Mouse (Mus musculus) forebrain, embryonic 14.5 days (tissue): ENCODE measurements around the gene Nr1h2. TPM values are rescaled to one million over a fixed set of nuclear protein-coding genes. Genes with fewer than 3 reads are reported as not detected.

Experiments used
- ATAC-seq: fragments of 200-750 bp; cut with Nextera tagmentation; 2 replicates; pipeline ENCODE4 v1.8.0; 2017; ENCODE audit warnings: mild to moderate bottlenecking, moderate library complexity
- DNase-seq: peaks from one replicate; pipeline ENCODE4 v3.0.0-alpha.2; 2015; ENCODE audit warnings: low spot score
- H3K27ac ChIP-seq: fragments of 300-500 bp; sonication (generic); 2 replicates; pipeline ENCODE4 v1.5.1; 2014; ENCODE audit warnings: low read depth, mild to moderate bottlenecking, control low read depth, low read length, moderate library complexity
- H3K27me3 ChIP-seq: fragments of 300-500 bp; sonication (generic); replicated peaks from 2 replicates; pipeline ENCODE4 v1.6.1; 2014; ENCODE audit warnings: low read length, control low read depth, mixed read lengths; ENCODE audit not compliant: control insufficient read depth, insufficient read depth
- H3K36me3 ChIP-seq: fragments of 300-500 bp; sonication (generic); 2 replicates; pipeline ENCODE4 v1.6.1; 2014; ENCODE audit warnings: low read length, control low read depth; ENCODE audit not compliant: control insufficient read depth, insufficient read depth
- H3K4me1 ChIP-seq: fragments of 300-500 bp; sonication (generic); 2 replicates; pipeline ENCODE4 v1.6.1; 2014; ENCODE audit warnings: antibody characterized with exemption, low read length, control low read depth; ENCODE audit not compliant: control insufficient read depth, insufficient read depth
- H3K4me2 ChIP-seq: fragments of 300-500 bp; sonication (generic); 2 replicates; pipeline ENCODE4 v1.6.1; 2014; ENCODE audit warnings: mild to moderate bottlenecking, control low read depth, low read length
- H3K4me3 ChIP-seq: fragments of 300-500 bp; sonication (generic); 2 replicates; pipeline ENCODE4 v1.5.1; 2014; ENCODE audit warnings: low read depth, low read length, control low read depth
- H3K9ac ChIP-seq: fragments of 300-500 bp; sonication (generic); 2 replicates; pipeline ENCODE4 v1.6.1; 2014; ENCODE audit warnings: mild to moderate bottlenecking, low read length, control low read depth, moderate library complexity
- H3K9me3 ChIP-seq: fragments of 300-500 bp; sonication (generic); replicated peaks from 2 replicates; pipeline ENCODE4 v1.6.1; 2016; ENCODE audit warnings: low read length, control low read depth, mixed read lengths; ENCODE audit not compliant: control insufficient read depth
- WGBS: fragments of 180-500 bp; shearing (Covaris S2); extraction: QIAGEN DNeasy Blood & Tissue Kit; methylation state at CpG from one replicate; pipeline ENCODE4 v1.1.7; 2014; 5-methylcytosine and 5-hydroxymethylcytosine counted together
- polyA plus RNA-seq: library from polyadenylated mRNA; unstranded; fragments of >200 nt; fragmentation: Nextera tagmentation; extraction: Ambion mirVana; gene quantifications from 2 replicates; pipeline ENCODE4 v1.2.1, GENCODE M21; 2014

Nr1h2 gene
- polyA plus RNA-seq, 1 experiment from 2014 or later, result 72.6 TPM

GRCm38 (mm10) chr7:44537496-44537895 is 16.3 kb downstream of the Nr1h2 start:
- H3K9ac ChIP-seq, result no peak overlapping the region
- ATAC-seq (no peak), DNase-seq (no peak)
- no peak overlapping the region for H3K4me2 ChIP-seq
- H3K9me3 ChIP-seq, result no peaks in the 10 kb centered on the region
- no peaks in the 10 kb centered on the region for H3K27me3 ChIP-seq
- H3K36me3 ChIP-seq, result peaks cover 90% of the 10 kb centered on the region
- no peak overlapping the region for H3K4me3 ChIP-seq
- no peak overlapping the region for H3K27ac ChIP-seq
- no peaks in the 10 kb centered on the region for H3K4me1 ChIP-seq
- 91% methylated on average over 13 of the region's 13 CpGs for whole genome bisulfite sequencing

GRCm38 (mm10) chr7:44537009-44537408 is 16.7 kb downstream of the Nr1h2 start:
- H3K27ac ChIP-seq, result no peak overlapping the region
- no peaks in the 10 kb centered on the region for H3K9me3 ChIP-seq
- no peaks in the 10 kb centered on the region for H3K27me3 ChIP-seq
- ATAC-seq (no peak), DNase-seq (no peak)
- H3K36me3 ChIP-seq, result peaks cover 87% of the 10 kb centered on the region
- H3K4me3 ChIP-seq, result no peak overlapping the region
- 73% methylated on average over 7 of the region's 7 CpGs for WGBS
- no peak overlapping the region for H3K4me2 ChIP-seq
- no peak overlapping the region for H3K9ac ChIP-seq
- no peaks in the 10 kb centered on the region for H3K4me1 ChIP-seq

GRCm38 (mm10) chr7:44536590-44536968 is 17.2 kb downstream of the Nr1h2 start:
- no peak overlapping the region for H3K4me2 ChIP-seq
- H3K27me3 ChIP-seq, result no peaks in the 10 kb centered on the region
- H3K36me3 ChIP-seq, result peaks cover 82% of the 10 kb centered on the region
- ATAC-seq (no peak), DNase-seq (no peak)
- H3K4me1 ChIP-seq, result no peaks in the 10 kb centered on the region
- H3K4me3 ChIP-seq, result no peak overlapping the region
- H3K27ac ChIP-seq, result no peak overlapping the region
- 85% methylated on average over 6 of the region's 6 CpGs for WGBS
- 0 out of 2 replicates have a peak overlapping the region, but pooled peaks have one; percentile 5 for H3K9ac ChIP-seq
- no peaks in the 10 kb centered on the region for H3K9me3 ChIP-seq

- no peak overlapping the region for H3K27ac ChIP-seq
- no peaks in the 10 kb centered on the region for H3K9me3 ChIP-seq
- H3K27me3 ChIP-seq, result no peaks in the 10 kb centered on the region
- H3K9ac ChIP-seq, result no peak overlapping the region
- ATAC-seq (no peak), DNase-seq (no peak)
- H3K4me1 ChIP-seq, result no peaks in the 10 kb centered on the region
- peaks cover 76% of the 10 kb centered on the region for H3K36me3 ChIP-seq
- H3K4me2 ChIP-seq, result no peak overlapping the region
- H3K4me3 ChIP-seq, result no peak overlapping the region
- WGBS, result 94% methylated on average over 27 of the region's 27 CpGs
Observed at GRCm38 (mm10) chr7:44535657-44536589, 17.8 kb downstream of the Nr1h2 start.

- Histone ChIP-seq H3K4me3 (no peak overlapping the region), H3K36me3 (peaks cover 65% of the 10 kb centered on the region), H3K9ac (no peak overlapping the region), H3K27me3 (no peaks in the 10 kb centered on the region), H3K4me1 (no peaks in the 10 kb centered on the region), H3K27ac (no peak overlapping the region), H3K9me3 (no peaks in the 10 kb centered on the region), H3K4me2 (no peak overlapping the region)
- DNase-seq (no peak), ATAC-seq (no peak)
- 92% methylated on average over 19 of the region's 19 CpGs for WGBS
Observed at GRCm38 (mm10) chr7:44534656-44535441, 18.9 kb downstream of the Nr1h2 start.

- Histone ChIP-seq H3K4me2 (no peak overlapping the region), H3K4me3 (no peak overlapping the region), H3K9me3 (no peaks in the 10 kb centered on the region), H3K4me1 (no peaks in the 10 kb centered on the region), H3K27me3 (no peaks in the 10 kb centered on the region), H3K27ac (no peak overlapping the region), H3K36me3 (peaks cover 59% of the 10 kb centered on the region), H3K9ac (no peak overlapping the region)
- WGBS, result 95% methylated on average over 13 of the region's 13 CpGs
- no peak for ATAC-seq
- DNase-seq, result no peak
Observed at GRCm38 (mm10) chr7:44534242-44534641, 19.5 kb downstream of the Nr1h2 start.

GRCm38 (mm10) chr7:44533746-44534045 is 20.1 kb downstream of the Nr1h2 start:
- 70% methylated on average over 12 of the region's 12 CpGs for WGBS
- DNase-seq, result no peak
- H3K27me3 ChIP-seq, result 0 out of 2 replicates have a peak, but pooled peaks cover under 1% of the 10 kb centered on the region
- no peak overlapping the region for H3K4me3 ChIP-seq
- H3K4me1 ChIP-seq, result no peaks in the 10 kb centered on the region
- no peak overlapping the region for H3K9ac ChIP-seq
- H3K36me3 ChIP-seq, result peaks cover 54% of the 10 kb centered on the region
- H3K4me2 ChIP-seq, result no peak overlapping the region
- H3K27ac ChIP-seq, result no peak overlapping the region
- H3K9me3 ChIP-seq, result no peaks in the 10 kb centered on the region
- ATAC-seq, result no peak

GRCm38 (mm10) chr7:44532918-44533745 is 20.6 kb downstream of the Nr1h2 start:
- no peak overlapping the region for H3K4me2 ChIP-seq
- WGBS, result 83% methylated on average over 29 of the region's 29 CpGs
- ATAC-seq (no peak), DNase-seq (no peak)
- H3K4me3 ChIP-seq, result no peak overlapping the region
- H3K36me3 ChIP-seq, result peaks cover 48% of the 10 kb centered on the region
- no peak overlapping the region for H3K27ac ChIP-seq
- H3K27me3 ChIP-seq, result 0 out of 2 replicates have a peak, but pooled peaks cover 6% of the 10 kb centered on the region
- no peaks in the 10 kb centered on the region for H3K4me1 ChIP-seq
- no peak overlapping the region for H3K9ac ChIP-seq
- H3K9me3 ChIP-seq, result no peaks in the 10 kb centered on the region
